In genomic region chr1:155457532-155457931, GRCm38 (mm10) we compare ENCODE assay signal across 17 mouse cellular contexts. TPM values are rescaled to one million over a fixed set of nuclear protein-coding genes. Genes with fewer than 3 reads are reported as not detected.
DNase-seq lines count a peak whose midpoint lies in the region; ATAC-seq and TF ChIP-seq lines count a peak whose summit lies in the region.
"Had no signal": no experiment of that assay in that cellular context is flagged by ENCODE, and none has a peak within 500 bp of the region (broad histone marks: within the 10 kb centered on the region; RNA-seq: fewer than 3 reads in every experiment).

No protein-coding gene starts in this region.

- H3K79me2 ChIP-seq in CH12.LX (replicated peaks; ENCODE audit: control insufficient read depth, extremely low read depth, insufficient read depth, poor library complexity, severe bottlenecking) = no peaks in the 10 kb centered on the region

- H3K4me2 ChIP-seq in kidney, postnatal 0 days (ENCODE audit: low read length) = no peak overlapping the region
- no peak overlapping the region for H3K4me2 ChIP-seq in CH12.LX (ENCODE audit: insufficient read depth, low read depth, poor library complexity, severe bottlenecking)
- H3K4me2 ChIP-seq: embryonic facial prominence, embryonic 15.5 days; forebrain, embryonic 13.5 days; neural tube, embryonic 12.5 days; stomach, embryonic 15.5 days had no signal

- ATAC-seq in kidney, postnatal 0 days (replicated peaks; ENCODE audit: low FRiP score, low read depth) = no peak
- ATAC-seq: forebrain, embryonic 13.5 days had no signal

- H3K36me3 ChIP-seq in kidney, postnatal 0 days (ENCODE audit: insufficient read depth, low read length) = no peaks in the 10 kb centered on the region
- H3K36me3 ChIP-seq in CH12.LX (replicated peaks in 1 of 2; ENCODE audit: control insufficient read depth in 1 of 2, insufficient read depth in 1 of 2, low read length in 1 of 2) = no peaks in the 10 kb centered on the region
- H3K36me3 ChIP-seq: embryonic facial prominence, embryonic 15.5 days; heart, embryonic 10.5 days; neural tube, embryonic 12.5 days; stomach, embryonic 15.5 days had no signal

- dilution Hi-C loops in CH12.LX (cut with MboI; ENCODE audit: extremely low pct_ligation_motif_present, extremely low pct_unique_long_range_greater_than_20kb, low sequenced_read_pairs) = no loop called here

- in situ Hi-C loops in CH12.LX (cut with MboI; ENCODE audit: low pct_ligation_motif_present, low pct_unique_long_range_greater_than_20kb, low sequenced_read_pairs) = no loop called here

- no peak for TF ChIP-seq POLR2A in CH12.LX (IDR thresholded peaks at IDR 0.05; ENCODE audit: low read depth, low read length)

- TF ChIP-seq RAD21 in CH12.LX (IDR thresholded peaks at IDR 0.05; ENCODE audit: low read depth, low read length) = peak; percentile 7

- no peaks in the 10 kb centered on the region for H3K9me3 ChIP-seq in kidney, postnatal 0 days (replicated peaks; ENCODE audit: low read length)
- no peaks in the 10 kb centered on the region for H3K9me3 ChIP-seq in CH12.LX (replicated peaks; ENCODE audit: low read length)
- H3K9me3 ChIP-seq: embryonic facial prominence, embryonic 15.5 days; forebrain, embryonic 13.5 days; heart, embryonic 10.5 days; neural tube, embryonic 12.5 days; stomach, embryonic 15.5 days had no signal

- no peak overlapping the region for H3K27ac ChIP-seq in kidney, postnatal 0 days
- H3K27ac ChIP-seq in CH12.LX (ENCODE audit: insufficient read depth, low read depth) = no peak overlapping the region
- H3K27ac ChIP-seq: embryonic facial prominence, embryonic 15.5 days; forebrain, embryonic 13.5 days; heart, embryonic 10.5 days; neural tube, embryonic 12.5 days; stomach, embryonic 15.5 days had no signal

- WGBS in kidney, postnatal 0 days = 72% methylated on average over 7 of the region's 7 CpGs

- no peaks in the 10 kb centered on the region for H3K4me1 ChIP-seq in kidney, postnatal 0 days (replicated peaks; ENCODE audit: insufficient read depth, low read length)
- no peaks in the 10 kb centered on the region; a peak in 2 of 4 replicates for H3K4me1 ChIP-seq in CH12.LX (ENCODE audit: control insufficient read depth in 1 of 2, insufficient read depth in 2 of 2)
- H3K4me1 ChIP-seq: embryonic facial prominence, embryonic 15.5 days; neural tube, embryonic 12.5 days; stomach, embryonic 15.5 days had no signal

- no peaks in the 10 kb centered on the region; the same call in 1 of the 2 replicates for H3K27me3 ChIP-seq in kidney, postnatal 0 days (ENCODE audit: insufficient read depth, low read length)
- no peaks in the 10 kb centered on the region for H3K27me3 ChIP-seq in CH12.LX (replicated peaks)
- H3K27me3 ChIP-seq: embryonic facial prominence, embryonic 15.5 days; forebrain, embryonic 13.5 days; neural tube, embryonic 12.5 days; stomach, embryonic 15.5 days had no signal

- H3K4me3 ChIP-seq in kidney, postnatal 0 days (replicated peaks; ENCODE audit: low read depth, low read length) = no peak overlapping the region
- H3K4me3 ChIP-seq in CH12.LX (replicated peaks in 1 of 3; ENCODE audit: low read depth in 2 of 3, low read length in 2 of 3, poor library complexity in 1 of 3) = no peak overlapping the region
- H3K4me3 ChIP-seq: embryonic facial prominence, embryonic 15.5 days; forebrain, embryonic 13.5 days; heart, embryonic 10.5 days; neural tube, embryonic 12.5 days; stomach, embryonic 15.5 days had no signal

- peak; percentile 63 for TF ChIP-seq CTCF in kidney, postnatal 0 days (IDR thresholded peaks at IDR 0.05; ENCODE audit: low read depth)
- TF ChIP-seq CTCF in CH12.LX (conservative IDR thresholded peaks at IDR 0.05 in 1 of 2, IDR thresholded peaks at IDR 0.05 in 1 of 2; ENCODE audit: low read depth in 2 of 2, low read length in 2 of 2) = peak in 1 of 2 experiments; percentile 73; a peak in 2 of 4 replicates

- H3K9ac ChIP-seq in kidney, postnatal 0 days (ENCODE audit: low read depth, low read length) = no peak overlapping the region
- no peak overlapping the region for H3K9ac ChIP-seq in CH12.LX (ENCODE audit: insufficient read depth, low read depth)
- H3K9ac ChIP-seq: embryonic facial prominence, embryonic 15.5 days; forebrain, embryonic 13.5 days; neural tube, embryonic 12.5 days; stomach, embryonic 15.5 days had no signal

- no peak for DNase-seq in kidney, postnatal 0 days (ENCODE audit: low spot score)
- DNase-seq in kidney, adult 11 months = no peak
- DNase-seq in 416B (ENCODE audit: low read depth) (peak; percentile 70), CH12.LX (ENCODE audit: extremely low read depth) (peak; percentile 5)
- DNase-seq in brain, adult 2 months (ENCODE audit: low read depth, low spot score) = peak; percentile 25
- DNase-seq in adrenal gland, adult (ENCODE audit: inconsistent age in 2 of 2, low spot score in 1 of 2) = no peak
- DNase-seq in cerebellum, adult 11-12 months = no peak
- DNase-seq: adrenal gland, postnatal 10 days; heart, postnatal 4 days; kidney, adult 8-10 months; midbrain, embryonic 14.5 days; thymus, postnatal 25 days had no signal

- TF ChIP-seq EP300 in CH12.LX (IDR thresholded peaks at IDR 0.05; ENCODE audit: low read length) = no peak

TF ChIP-seq in CH12.LX, 34 proteins besides CTCF, POLR2A, EP300 and RAD21:
- no peak for TF ChIP-seq MAZ (IDR thresholded peaks at IDR 0.05; ENCODE audit: low read depth, low read length)
- 0 out of 2 replicates have a peak, but pooled peaks have one; percentile 48 for TF ChIP-seq MYC (IDR thresholded peaks at IDR 0.05; ENCODE audit: low read depth, low read length)
- TF ChIP-seq SMC3 (IDR thresholded peaks at IDR 0.05; ENCODE audit: low read depth, low read length) = peak; percentile 46

RNA-seq across cellular contexts. Expression of gene Xpr1, which starts 40.3 kb away (rescaled TPM):
- polyA plus RNA-seq in kidney, postnatal 0 days (2015; fragmentation: Nextera tagmentation; extraction: Ambion mirVana) = 6.0 and 6.3 TPM in 2 replicates
- total RNA-seq in CH12.LX (2012; rRNA removed) (6.2 and 7.7 TPM in 2 replicates), CH12.LX (2014; rRNA removed) (8.1 and 9.6 TPM in 2 replicates)
- 12.3 and 13.1 TPM in 2 replicates for polyA plus RNA-seq in CH12.LX (2012; ENCODE audit: insufficient read length, low read depth)

Comparison
In these comparisons a context has a peak if more than half of its experiments do, and no peak if none do; other contexts are left out.
1. DNase-seq: peak in 416B (single experiment), CH12.LX (single experiment) and brain, adult 2 months (single experiment); none in kidney, postnatal 0 days (single experiment), kidney, adult 11 months (single experiment), adrenal gland, adult (0 of 2) and cerebellum, adult 11-12 months (single experiment).